Mouse (Mus musculus): ENCODE results near the gene Scube1.
A peak's percentile ranks its signal among the peaks of the same experiment; 100 is the strongest.

The Scube1 gene

GRCm38 (mm10) chr15:83594513-83595363, 130.1 kb downstream of the Scube1 start, which contains the start of gene Ttll12:
Gene Ttll12 (minus strand): TSS chr15:83595157.
- DNase-seq = peak; percentile 95

GRCm38 (mm10) chr15:83593702-83594512, 130.9 kb downstream of the Scube1 start:
- no peak for DNase-seq

DNA sequence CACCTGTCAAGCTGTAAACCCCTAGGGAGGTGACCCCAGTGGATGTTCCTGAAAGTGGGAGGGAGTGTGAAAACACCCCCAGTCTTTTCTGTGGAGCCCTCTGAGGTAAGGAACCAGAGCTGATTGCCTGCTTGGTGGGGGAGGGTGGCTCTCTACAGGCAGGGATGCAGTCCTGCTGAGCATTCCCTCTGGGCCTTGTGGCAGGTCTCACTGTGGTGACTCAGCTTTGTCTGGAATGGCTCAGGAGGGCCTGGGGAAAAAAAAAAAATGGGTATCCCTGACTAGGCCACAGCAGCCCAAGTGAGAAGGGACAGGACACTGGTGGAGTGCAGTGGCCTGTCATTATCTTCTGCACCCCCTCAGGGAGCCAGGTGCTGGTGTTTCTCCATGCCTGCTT, 131.6 kb downstream of the Scube1 start:
- no peak for DNase-seq

DNA sequence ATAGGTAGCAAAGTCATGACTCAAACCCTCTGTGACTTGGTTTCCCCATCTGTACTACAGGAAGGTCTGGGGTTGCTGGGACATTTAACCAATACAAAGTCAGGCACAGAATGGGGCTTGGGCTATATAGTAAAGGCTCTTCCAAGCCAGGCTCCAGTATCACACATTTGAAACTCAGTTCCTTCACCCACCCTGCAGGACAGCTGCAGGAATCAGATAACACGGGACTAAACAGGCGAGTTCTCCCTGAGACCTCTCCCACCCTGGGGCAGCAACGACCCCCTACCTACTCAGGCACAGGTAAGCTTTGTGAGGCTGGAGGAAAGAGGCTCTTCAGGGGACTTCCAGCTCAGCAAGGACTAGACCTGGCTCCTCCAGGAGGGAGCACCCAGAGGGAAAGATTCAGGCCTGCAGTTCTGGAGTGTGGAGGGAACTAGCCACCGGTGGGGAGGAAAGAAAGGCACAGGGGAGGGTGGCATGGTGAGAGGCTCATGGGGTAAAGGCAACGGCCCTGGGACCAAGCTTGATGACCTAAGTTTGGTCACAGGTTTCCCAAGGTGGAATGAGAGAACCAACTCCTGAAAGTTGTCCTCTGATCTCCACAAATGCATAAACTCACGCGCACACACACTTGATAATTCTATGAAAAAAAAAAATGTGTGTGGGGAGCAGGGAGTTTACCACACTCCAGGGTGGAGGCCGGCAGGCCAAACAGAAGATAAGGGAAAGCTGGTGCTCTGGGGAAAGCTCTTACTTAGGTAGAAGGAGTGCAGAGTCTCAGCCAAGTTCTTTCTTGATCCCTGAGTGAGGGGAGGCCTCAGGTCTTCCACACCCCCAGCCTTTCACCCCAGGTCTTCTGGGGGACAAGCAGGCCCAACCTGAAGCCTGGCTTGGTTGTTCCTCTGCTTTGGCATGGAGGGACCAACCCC, 132.3 kb downstream of the Scube1 start:
- no peak for DNase-seq

DNA sequence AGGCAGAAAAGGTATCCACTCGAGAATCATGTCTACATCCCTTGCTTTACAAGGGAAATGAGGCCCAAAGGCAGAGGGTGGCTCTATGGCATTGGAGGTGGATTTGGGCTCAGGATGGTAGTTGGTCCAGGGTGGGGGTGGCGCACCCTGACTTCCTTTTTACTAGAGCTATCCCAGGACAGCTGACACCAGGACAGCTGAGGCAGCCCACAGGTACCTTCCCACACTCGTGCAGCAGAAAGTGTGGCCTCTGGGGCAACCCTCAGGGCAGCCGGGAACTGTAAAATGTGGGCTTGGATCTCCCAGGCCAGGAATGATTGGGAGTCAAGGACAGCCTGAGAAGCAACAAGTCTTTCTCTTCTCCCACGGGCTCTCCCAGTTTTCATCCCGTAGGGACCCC, 133.1 kb downstream of the Scube1 start:
- DNase-seq = no peak

DNA sequence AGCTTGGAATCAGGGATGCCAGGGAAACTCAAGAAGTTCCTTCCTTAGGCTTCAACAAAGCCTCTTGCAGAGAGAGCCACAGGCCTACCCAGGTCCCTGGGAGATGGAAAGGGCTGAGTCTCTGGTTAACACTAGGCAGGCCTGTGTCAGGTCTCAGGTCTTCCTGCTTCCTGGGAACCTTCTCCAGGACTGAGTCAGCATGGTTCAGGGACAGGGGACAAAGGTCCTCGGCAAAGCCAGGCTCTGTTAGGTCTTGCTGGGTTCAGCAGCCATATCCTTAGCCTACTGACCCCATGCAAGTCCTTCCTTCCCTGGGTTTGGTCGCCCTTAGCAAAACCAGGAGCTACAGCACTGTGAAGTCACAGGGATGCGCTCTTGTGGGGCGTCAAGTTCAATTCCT, 134.0 kb downstream of the Scube1 start:
- DNase-seq = no peak

- DNase-seq = no peak
Measured at GRCm38 (mm10) chr15:83584741-83585220, 140.0 kb downstream of the Scube1 start.

DNA sequence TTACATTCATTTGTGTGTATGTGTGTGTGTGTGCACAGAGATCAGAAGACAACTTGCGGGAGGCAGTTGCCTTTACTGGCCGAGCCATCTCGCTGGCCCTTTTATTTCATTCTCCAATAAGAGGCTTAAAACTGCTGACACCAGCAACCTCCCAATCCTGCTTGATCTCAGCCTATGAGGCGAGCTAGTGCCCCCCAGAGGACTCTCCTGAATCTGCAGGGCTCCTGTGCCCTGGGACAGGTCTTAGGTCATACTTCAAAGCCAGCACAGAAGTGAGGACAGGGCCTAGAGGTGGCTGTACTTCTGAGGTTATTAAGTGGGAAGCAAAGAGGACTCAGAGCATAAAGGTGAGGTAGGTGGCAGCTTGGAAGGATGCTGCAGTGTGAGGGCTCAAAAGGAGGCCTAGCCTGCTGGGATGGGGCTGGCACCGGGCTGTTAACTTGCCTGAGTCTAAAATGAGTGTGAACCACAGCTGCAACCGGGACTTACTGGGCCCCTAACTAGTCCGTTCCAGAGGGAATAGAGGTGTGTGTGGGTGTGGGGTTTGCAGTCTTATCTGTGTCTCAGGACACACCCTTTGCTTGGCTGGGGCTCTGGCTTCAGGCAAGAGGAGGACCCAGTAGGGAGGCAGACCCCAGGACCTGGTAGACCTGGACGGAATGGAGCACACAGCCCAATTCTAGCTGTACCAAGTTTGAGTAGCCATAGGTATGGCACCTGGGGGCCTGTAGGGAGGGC, 141.2 kb downstream of the Scube1 start:
- no peak for DNase-seq

- no peak for DNase-seq
Measured at GRCm38 (mm10) chr15:83582931-83583330, 141.9 kb downstream of the Scube1 start.

GRCm38 (mm10) chr15:83576651-83577050, 148.2 kb downstream of the Scube1 start:
- no peak for DNase-seq

DNA sequence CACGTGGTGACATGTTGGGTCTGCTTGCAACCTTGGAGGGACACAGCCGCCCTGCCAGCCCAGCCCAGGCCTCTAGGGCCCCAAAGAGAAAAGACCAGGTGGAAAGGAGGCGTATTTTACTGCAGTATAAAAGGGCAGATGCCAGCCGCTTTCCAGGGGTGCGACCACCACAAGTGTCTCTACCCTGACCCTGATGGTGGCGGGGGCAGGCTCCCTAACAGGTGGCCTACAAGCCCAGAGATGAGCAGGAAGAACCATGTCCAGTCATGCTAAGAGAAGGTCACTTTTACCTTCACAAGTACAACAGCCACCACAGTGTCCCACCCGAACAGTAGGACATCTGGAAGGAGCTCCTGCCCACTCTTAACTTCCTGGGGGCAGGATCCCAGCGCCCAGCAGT, 149.3 kb downstream of the Scube1 start:
- DNase-seq = no peak

- no peak for DNase-seq
Measured at GRCm38 (mm10) chr15:83574731-83575351, 150.0 kb downstream of the Scube1 start.

DNA sequence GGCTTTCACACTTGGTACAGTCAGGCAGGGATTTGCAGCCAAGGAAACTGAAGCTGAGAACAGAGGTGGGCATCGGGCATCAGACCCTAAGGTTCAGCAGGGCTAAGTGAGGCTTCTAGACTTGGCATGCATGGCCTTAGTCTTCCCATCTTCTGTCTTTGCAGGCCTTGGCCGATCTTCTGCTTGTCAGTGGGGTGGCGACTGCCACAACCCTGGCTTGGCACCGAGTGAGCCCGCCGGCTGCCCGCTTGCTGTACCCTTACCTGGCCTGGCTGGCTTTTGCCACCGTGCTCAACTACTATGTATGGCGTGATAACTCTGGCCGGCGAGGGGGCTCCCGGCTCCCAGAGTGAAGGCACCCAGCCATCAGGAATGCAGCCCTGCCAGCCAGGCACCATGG, 151.2 kb downstream of the Scube1 start:
- peak; percentile 35 for DNase-seq

GRCm38 (mm10) chr15:83572132-83572531, 152.7 kb downstream of the Scube1 start:
- DNase-seq = no peak

GRCm38 (mm10) chr15:83571636-83572035, 153.2 kb downstream of the Scube1 start:
- DNase-seq = no peak

- no peak for DNase-seq
Measured at GRCm38 (mm10) chr15:83570641-83571040, 154.2 kb downstream of the Scube1 start.

- no peak for DNase-seq
Measured at GRCm38 (mm10) chr15:83569682-83570081, 155.1 kb downstream of the Scube1 start.

DNA sequence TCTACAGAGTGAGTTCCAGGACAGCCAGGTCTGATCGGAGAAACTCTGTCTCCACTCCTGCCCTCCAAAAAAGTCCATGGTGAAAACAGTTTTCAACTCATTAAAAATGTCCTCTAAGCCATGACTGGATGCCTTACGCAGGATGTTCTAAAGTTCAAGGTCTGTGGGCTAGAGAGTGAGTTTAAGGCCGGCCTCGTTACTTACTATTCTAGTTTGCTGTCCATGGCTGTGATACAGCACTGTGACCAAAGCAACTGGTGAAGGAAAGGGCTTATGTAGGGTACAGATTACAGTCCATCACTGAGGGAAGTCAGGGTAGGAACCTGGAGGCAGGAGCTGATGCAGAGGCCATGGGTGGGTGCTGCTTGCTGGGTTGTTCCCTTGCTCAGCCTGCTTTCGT, 156.3 kb downstream of the Scube1 start:
- no peak for DNase-seq

DNA sequence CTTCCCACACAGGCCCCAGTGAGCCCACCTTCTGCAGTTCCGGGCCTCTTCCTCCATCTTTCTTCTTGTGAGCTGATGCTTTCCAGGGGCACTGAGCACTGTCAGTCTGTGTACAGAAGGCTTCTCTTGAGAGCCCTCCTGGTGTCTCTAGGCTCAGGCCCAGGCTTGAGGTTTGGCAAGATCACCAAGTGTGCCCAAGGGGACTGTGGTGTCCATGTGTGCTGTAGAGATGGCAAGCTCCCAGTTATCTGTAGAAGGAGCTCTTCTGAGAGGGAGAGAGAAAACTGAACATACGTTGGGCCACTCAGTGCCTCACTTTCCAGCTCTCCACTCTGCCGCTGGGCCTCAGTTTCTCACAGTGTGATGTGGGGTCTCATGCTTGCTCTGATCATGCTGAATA, 157.1 kb downstream of the Scube1 start:
- no peak for DNase-seq

GRCm38 (mm10) chr15:83566006-83566405, 158.8 kb downstream of the Scube1 start:
- no peak for DNase-seq

- no peak for DNase-seq
Measured at GRCm38 (mm10) chr15:83565434-83565833, 159.4 kb downstream of the Scube1 start.

Data from cerebellum, adult 11 months (tissue).